19 mouse cellular contexts compared by ENCODE assay signal in the genomic region with DNA sequence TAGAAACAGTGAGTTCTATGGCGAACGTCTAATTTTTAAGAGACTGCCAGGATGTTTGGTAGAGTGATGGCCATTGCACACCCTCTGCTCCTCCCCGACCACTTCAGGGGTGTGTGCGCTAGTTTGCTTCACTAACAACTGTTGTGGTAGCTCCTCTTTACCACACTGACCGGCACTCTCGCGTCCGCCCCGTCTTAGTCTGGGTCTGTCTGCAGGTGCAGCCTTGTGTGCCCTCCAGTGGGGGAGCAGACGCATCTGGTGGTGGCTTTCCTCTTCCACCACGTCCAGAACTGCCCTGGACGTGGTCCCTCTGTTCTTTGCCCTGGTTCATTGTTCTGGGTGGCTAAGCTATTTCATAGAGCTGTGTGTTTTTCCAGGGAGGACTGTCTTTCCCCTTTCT.
"Had no signal": no experiment of that assay in that cellular context is flagged by ENCODE, and none has a peak within 500 bp of the region (broad histone marks: within the 10 kb centered on the region; RNA-seq: fewer than 3 reads in every experiment).

No protein-coding gene starts in this region.

- H3K36me3 ChIP-seq: liver, embryonic 13.5 days had no signal

- ATAC-seq: intestine, embryonic 16.5 days; midbrain, embryonic 15.5 days had no signal

- H3K4me3 ChIP-seq: left cerebral cortex, adult 2 months; liver, embryonic 13.5 days; midbrain, embryonic 12.5 days; midbrain, embryonic 15.5 days; neural tube, embryonic 13.5 days had no signal

- H3K27me3 ChIP-seq: liver, embryonic 13.5 days; midbrain, embryonic 15.5 days; neural tube, embryonic 13.5 days had no signal

- H3K9me3 ChIP-seq: liver, embryonic 13.5 days; midbrain, embryonic 12.5 days; midbrain, embryonic 15.5 days; neural tube, embryonic 13.5 days had no signal

- H3K4me2 ChIP-seq: liver, embryonic 13.5 days; lung, embryonic 14.5 days; midbrain, embryonic 12.5 days; midbrain, embryonic 15.5 days; neural tube, embryonic 13.5 days had no signal

- H3K27ac ChIP-seq: left cerebral cortex, adult 2 months; liver, embryonic 13.5 days; macrophage; midbrain, embryonic 12.5 days; midbrain, embryonic 15.5 days; neural tube, embryonic 13.5 days; stomach, postnatal 0 days had no signal

- H3K9ac ChIP-seq: liver, embryonic 13.5 days; lung, embryonic 14.5 days; midbrain, embryonic 12.5 days; midbrain, embryonic 15.5 days; neural tube, embryonic 13.5 days had no signal

- DNase-seq: kidney, adult 18-20 months; kidney, postnatal 10 days; kidney, postnatal 36 days; layer of hippocampus, postnatal 36 days; liver, embryonic 13.5 days; lung, embryonic 14.5 days; lung, postnatal 14 days; right cerebral cortex, postnatal 25 days; spleen, adult 18-20 months; thymus, adult 2 months; thymus, postnatal 14 days; thymus, postnatal 4 days had no signal
